Mouse (Mus musculus): ENCODE measurements at regions not wholly inside any gene's neighbourhood (a gene's known extent, or its start where the extent isn't known, plus 50 kb on each side); places are given as distances from the start of the nearest gene placed in this dataset.
"Not testable (repeated sequence)": the region's sequence is repeated elsewhere in the genome, so short reads cannot be mapped to it uniquely, and the experiment has no call there.

DNA sequence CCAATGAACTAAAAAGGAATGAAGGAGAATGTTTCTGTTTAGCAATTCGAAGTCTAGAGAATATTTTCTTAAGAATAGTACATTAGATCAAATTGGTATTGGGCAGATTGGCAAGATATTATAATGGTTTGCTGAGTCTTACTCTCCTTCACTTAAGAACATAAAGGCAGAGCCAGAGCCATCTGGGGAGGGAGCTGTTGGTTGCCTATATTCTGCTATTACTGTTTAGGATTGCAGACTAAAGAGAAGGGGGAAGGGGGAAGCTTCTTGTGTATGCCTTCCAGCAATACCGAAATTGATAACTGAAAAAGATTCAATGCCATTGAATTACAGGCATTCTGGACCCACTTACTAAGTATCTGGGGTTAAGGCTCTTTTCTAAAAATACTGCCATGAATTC lies 171.1 kb upstream of the Edil3 start:
- DNase-seq (ENCODE audit: low spot score) (peak; percentile 12), ATAC-seq (ENCODE audit: low read depth) (no peak)
- H3K27ac ChIP-seq (replicated peaks; ENCODE audit: low read depth, low read length): no peak overlapping the region
- no peaks in the 10 kb centered on the region for H3K9me3 ChIP-seq (ENCODE audit: control insufficient read depth, low read length)
- no peak overlapping the region for H3K4me3 ChIP-seq (ENCODE audit: low read depth, low read length)
- no peak overlapping the region for H3K9ac ChIP-seq (ENCODE audit: low read depth, low read length)
- H3K27me3 ChIP-seq (replicated peaks; ENCODE audit: control insufficient read depth, insufficient read depth, low read length): no peaks in the 10 kb centered on the region
- no peak overlapping the region for H3K4me2 ChIP-seq (ENCODE audit: low read depth, low read length)
- no peaks in the 10 kb centered on the region for H3K36me3 ChIP-seq (ENCODE audit: control insufficient read depth, insufficient read depth, low read length)
- no peaks in the 10 kb centered on the region for H3K4me1 ChIP-seq (ENCODE audit: control insufficient read depth, insufficient read depth, low read length)
- WGBS: 60% methylated on average over 2 of the region's 2 CpGs

DNA sequence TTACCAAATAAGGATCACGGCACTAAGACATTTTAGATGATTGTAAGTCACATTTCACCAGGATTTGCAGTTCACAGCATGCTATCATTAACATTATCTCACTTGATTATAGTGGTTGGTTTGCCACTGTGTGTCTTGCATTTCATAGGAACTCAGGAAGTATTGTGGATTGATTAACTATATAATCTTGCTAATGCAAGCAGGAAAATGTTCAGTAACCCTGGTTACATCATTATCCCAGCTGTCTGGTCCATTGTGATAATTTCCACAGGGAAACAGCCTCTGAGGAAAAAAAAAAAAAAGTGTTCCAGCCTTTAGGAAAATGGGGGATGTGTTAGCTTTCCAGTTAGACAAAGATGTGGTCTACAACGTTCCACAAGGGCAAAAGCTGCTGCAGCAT lies 170.2 kb upstream of the Edil3 start:
- WGBS: 43% methylated on average over 2 of the region's 2 CpGs
- Histone ChIP-seq H3K4me3 (ENCODE audit: low read depth, low read length) (no peak overlapping the region), H3K27me3 (replicated peaks; ENCODE audit: control insufficient read depth, insufficient read depth, low read length) (no peaks in the 10 kb centered on the region), H3K4me2 (ENCODE audit: low read depth, low read length) (no peak overlapping the region), H3K36me3 (ENCODE audit: control insufficient read depth, insufficient read depth, low read length) (no peaks in the 10 kb centered on the region), H3K27ac (replicated peaks; ENCODE audit: low read depth, low read length) (no peak overlapping the region), H3K4me1 (ENCODE audit: control insufficient read depth, insufficient read depth, low read length) (no peaks in the 10 kb centered on the region), H3K9ac (ENCODE audit: low read depth, low read length) (no peak overlapping the region), H3K9me3 (ENCODE audit: control insufficient read depth, low read length) (no peaks in the 10 kb centered on the region)
- ATAC-seq (ENCODE audit: low read depth) (no peak), DNase-seq (ENCODE audit: low spot score) (no peak)

DNA sequence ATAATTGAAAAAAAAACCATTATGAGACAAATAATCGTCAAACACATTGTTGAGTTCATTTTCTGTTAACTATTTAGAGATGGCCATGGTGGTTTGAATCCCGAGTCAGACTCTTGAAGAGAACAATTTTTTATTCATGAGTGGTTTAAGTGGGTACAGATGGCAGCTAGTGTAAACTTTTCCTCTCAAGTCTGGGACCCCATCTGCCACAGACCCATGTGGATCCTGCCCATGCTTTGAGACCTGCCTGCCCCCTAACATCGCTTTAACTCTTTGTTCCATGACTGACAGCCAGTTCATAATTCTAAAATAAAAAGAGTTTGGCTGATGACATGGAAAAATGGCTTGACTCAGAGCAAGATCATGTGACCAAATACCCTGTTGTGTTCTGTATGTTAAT lies 166.2 kb upstream of the Edil3 start:
- WGBS: 64% methylated on average over 3 of the region's 3 CpGs
- ATAC-seq (ENCODE audit: low read depth) (no peak), DNase-seq (ENCODE audit: low spot score) (peak; percentile 12)
- no peak overlapping the region for H3K4me3 ChIP-seq (ENCODE audit: low read depth, low read length)
- H3K27me3 ChIP-seq (replicated peaks; ENCODE audit: control insufficient read depth, insufficient read depth, low read length): no peaks in the 10 kb centered on the region
- H3K4me1 ChIP-seq (ENCODE audit: control insufficient read depth, insufficient read depth, low read length): no peaks in the 10 kb centered on the region
- H3K9ac ChIP-seq (ENCODE audit: low read depth, low read length): no peak overlapping the region
- H3K9me3 ChIP-seq (ENCODE audit: control insufficient read depth, low read length): no peaks in the 10 kb centered on the region
- no peak overlapping the region for H3K4me2 ChIP-seq (ENCODE audit: low read depth, low read length)
- H3K36me3 ChIP-seq (ENCODE audit: control insufficient read depth, insufficient read depth, low read length): no peaks in the 10 kb centered on the region
- no peak overlapping the region for H3K27ac ChIP-seq (replicated peaks; ENCODE audit: low read depth, low read length)

DNA sequence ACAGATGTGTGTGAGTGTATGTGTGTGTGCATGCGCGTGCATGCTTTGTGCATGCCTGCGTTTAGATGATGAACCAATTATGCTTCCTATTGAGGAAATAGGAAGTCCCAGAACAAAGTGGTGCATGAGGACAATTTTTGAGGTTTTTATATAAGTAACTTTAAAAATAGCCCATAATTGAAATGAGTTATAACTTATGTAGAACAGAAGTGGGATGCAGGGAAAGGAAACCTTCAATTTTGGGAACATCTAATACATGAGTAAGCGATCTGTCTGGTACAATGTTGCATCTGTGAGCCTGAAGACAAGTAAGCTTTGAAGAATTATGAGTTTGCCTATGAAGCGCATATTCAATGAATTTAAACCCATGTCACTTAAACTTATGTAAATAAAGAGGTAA lies 145.4 kb upstream of the Edil3 start:
- H3K9me3 ChIP-seq (ENCODE audit: control insufficient read depth, low read length): no peaks in the 10 kb centered on the region
- ATAC-seq (ENCODE audit: low read depth) (no peak), DNase-seq (ENCODE audit: low spot score) (no peak)
- no peak overlapping the region for H3K4me2 ChIP-seq (ENCODE audit: low read depth, low read length)
- no peak overlapping the region for H3K4me3 ChIP-seq (ENCODE audit: low read depth, low read length)
- WGBS: 89% methylated on average over 5 of the region's 5 CpGs
- H3K9ac ChIP-seq (ENCODE audit: low read depth, low read length): no peak overlapping the region
- H3K4me1 ChIP-seq (ENCODE audit: control insufficient read depth, insufficient read depth, low read length): no peaks in the 10 kb centered on the region
- no peaks in the 10 kb centered on the region for H3K36me3 ChIP-seq (ENCODE audit: control insufficient read depth, insufficient read depth, low read length)
- H3K27ac ChIP-seq (replicated peaks; ENCODE audit: low read depth, low read length): no peak overlapping the region
- no peaks in the 10 kb centered on the region for H3K27me3 ChIP-seq (replicated peaks; ENCODE audit: control insufficient read depth, insufficient read depth, low read length)

DNA sequence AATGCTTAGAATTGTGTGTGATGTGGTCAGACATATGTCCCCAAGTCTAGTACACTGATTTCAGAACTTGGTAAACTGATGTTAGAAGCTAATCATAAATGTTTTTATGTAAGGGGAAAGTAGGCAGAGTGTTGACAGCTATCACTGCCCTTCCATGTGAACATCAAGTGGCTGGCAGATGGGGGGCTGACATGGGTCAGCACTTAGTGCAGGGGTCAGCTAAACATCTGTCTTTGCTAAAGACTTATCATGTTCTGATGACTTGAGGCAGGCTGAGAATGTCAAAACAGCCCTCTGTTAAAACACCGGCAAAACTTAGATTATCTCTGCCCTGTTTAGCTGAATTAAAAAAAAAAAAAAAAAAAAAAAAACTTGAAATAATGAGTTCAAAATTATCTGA lies 116.7 kb upstream of the Edil3 start:
- DNase-seq (ENCODE audit: low spot score) (no peak), ATAC-seq (ENCODE audit: low read depth) (no peak)
- Histone ChIP-seq H3K27ac (replicated peaks; ENCODE audit: low read depth, low read length) (no peak overlapping the region), H3K4me1 (ENCODE audit: control insufficient read depth, insufficient read depth, low read length) (no peaks in the 10 kb centered on the region), H3K9me3 (ENCODE audit: control insufficient read depth, low read length) (no peaks in the 10 kb centered on the region), H3K27me3 (replicated peaks; ENCODE audit: control insufficient read depth, insufficient read depth, low read length) (no peaks in the 10 kb centered on the region), H3K36me3 (ENCODE audit: control insufficient read depth, insufficient read depth, low read length) (no peaks in the 10 kb centered on the region), H3K4me3 (ENCODE audit: low read depth, low read length) (no peak overlapping the region), H3K4me2 (ENCODE audit: low read depth, low read length) (no peak overlapping the region), H3K9ac (ENCODE audit: low read depth, low read length) (no peak overlapping the region)
- WGBS: 26% methylated on average over 1 of the region's 1 CpGs

DNA sequence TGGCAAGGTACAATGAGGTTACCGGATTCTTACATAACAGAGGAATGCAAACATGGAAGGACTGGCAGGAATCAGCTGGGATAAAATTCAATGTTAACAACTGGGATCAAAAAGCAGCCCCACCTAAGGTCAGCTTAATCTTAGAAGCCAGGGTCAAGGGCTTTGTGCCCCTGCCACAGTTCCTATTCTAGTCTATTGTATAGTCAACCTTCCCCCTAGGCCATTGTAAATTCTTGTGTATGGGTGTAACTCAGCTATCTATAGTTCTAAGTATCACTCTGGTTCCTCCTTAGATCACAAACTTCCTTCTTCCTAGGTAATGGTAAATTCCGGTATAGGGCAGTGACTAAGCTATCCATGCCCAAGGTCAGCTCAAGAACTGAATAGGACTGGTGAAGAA lies 91.6 kb upstream of the Edil3 start:
- not testable (repeated sequence) for H3K4me1 ChIP-seq (ENCODE audit: control insufficient read depth, insufficient read depth, low read length); H3K9ac ChIP-seq (ENCODE audit: low read depth, low read length); DNase-seq (ENCODE audit: low spot score); H3K27me3 ChIP-seq (replicated peaks; ENCODE audit: control insufficient read depth, insufficient read depth, low read length); ATAC-seq (ENCODE audit: low read depth); H3K36me3 ChIP-seq (ENCODE audit: control insufficient read depth, insufficient read depth, low read length); H3K4me2 ChIP-seq (ENCODE audit: low read depth, low read length); H3K27ac ChIP-seq (replicated peaks; ENCODE audit: low read depth, low read length); H3K9me3 ChIP-seq (ENCODE audit: control insufficient read depth, low read length); H3K4me3 ChIP-seq (ENCODE audit: low read depth, low read length)
- WGBS: 95% methylated on average over 2 of the region's 2 CpGs

DNA sequence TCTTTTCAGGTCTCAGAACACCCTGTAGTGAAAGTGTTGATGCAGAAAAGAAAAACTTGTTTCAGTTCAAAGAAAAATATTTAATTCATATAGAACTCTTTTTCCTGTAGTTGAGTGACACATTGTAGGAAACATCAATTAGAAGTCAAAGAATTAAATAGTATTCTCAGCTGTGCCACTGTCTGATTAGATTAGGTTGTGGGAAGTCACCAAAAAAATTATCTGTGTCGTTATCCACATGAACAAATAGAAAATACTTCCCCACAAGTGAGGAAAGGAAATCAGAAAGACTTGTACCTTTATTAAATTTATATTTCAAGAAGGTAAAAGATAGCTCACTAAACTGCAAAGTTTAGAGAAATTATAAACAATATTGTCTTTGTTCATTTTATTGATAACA lies 71.4 kb upstream of the Edil3 start:
- Histone ChIP-seq H3K9ac (ENCODE audit: low read depth, low read length) (no peak overlapping the region), H3K27me3 (replicated peaks; ENCODE audit: control insufficient read depth, insufficient read depth, low read length) (no peaks in the 10 kb centered on the region), H3K4me2 (ENCODE audit: low read depth, low read length) (no peak overlapping the region), H3K36me3 (ENCODE audit: control insufficient read depth, insufficient read depth, low read length) (no peaks in the 10 kb centered on the region), H3K4me1 (ENCODE audit: control insufficient read depth, insufficient read depth, low read length) (no peaks in the 10 kb centered on the region), H3K4me3 (ENCODE audit: low read depth, low read length) (no peak overlapping the region), H3K27ac (replicated peaks; ENCODE audit: low read depth, low read length) (no peak overlapping the region), H3K9me3 (ENCODE audit: control insufficient read depth, low read length) (no peaks in the 10 kb centered on the region)
- DNase-seq (ENCODE audit: low spot score) (no peak), ATAC-seq (ENCODE audit: low read depth) (no peak)
- 69% methylated on average over 1 of the region's 1 CpGs for WGBS
